ENCODE assay signal across 9 mouse cellular contexts in genomic region chr13:72624847-72625170, GRCm38 (mm10). TPM values are rescaled to one million over a fixed set of nuclear protein-coding genes. Genes with fewer than 3 reads are reported as not detected.
DNase-seq lines count a peak whose midpoint lies in the region; ATAC-seq and TF ChIP-seq lines count a peak whose summit lies in the region.
"Had no signal": no experiment of that assay in that cellular context is flagged by ENCODE, and none has a peak within 500 bp of the region (broad histone marks: within the 10 kb centered on the region; RNA-seq: fewer than 3 reads in every experiment).

No protein-coding gene starts in this region.

- peak overlapping the region; percentile 47 for H3K9ac ChIP-seq in heart, embryonic 16.5 days (ENCODE audit: low read length)
- H3K9ac ChIP-seq in hindbrain, postnatal 0 days (replicated peaks; ENCODE audit: low read length) = peak overlapping the region; percentile 39; the same call in 1 of the 2 replicates
- no peak overlapping the region for H3K9ac ChIP-seq in midbrain, embryonic 12.5 days (replicated peaks)

- WGBS in heart, embryonic 16.5 days = 7% methylated on average over 6 of the region's 6 CpGs
- WGBS in embryonic facial prominence, embryonic 10.5 days = 4% methylated on average over 6 of the region's 6 CpGs
- 8% methylated on average over 6 of the region's 6 CpGs for WGBS in hindbrain, postnatal 0 days
- 4% methylated on average over 6 of the region's 6 CpGs for WGBS in midbrain, embryonic 12.5 days

- H3K4me3 ChIP-seq in heart, embryonic 16.5 days (ENCODE audit: low read length) = peak overlapping the region; percentile 47
- peak overlapping the region; percentile 44 for H3K4me3 ChIP-seq in embryonic facial prominence, embryonic 10.5 days
- peak overlapping the region; percentile 34 for H3K4me3 ChIP-seq in hindbrain, postnatal 0 days (ENCODE audit: low read length)
- peak overlapping the region; percentile 40 for H3K4me3 ChIP-seq in midbrain, embryonic 12.5 days

- TF ChIP-seq CTCF in hindbrain, postnatal 0 days (IDR thresholded peaks at IDR 0.05; ENCODE audit: low read depth) = no peak

- DNase-seq in heart, adult 9 months (ENCODE audit: low spot score in 2 of 2) = no peak
- DNase-seq in embryonic facial prominence, embryonic 10.5 days (ENCODE audit: low spot score) = no peak
- DNase-seq in hindbrain, postnatal 0 days (ENCODE audit: low spot score) = peak; percentile 25
- no peak for DNase-seq in left cerebral cortex, adult 9 months (ENCODE audit: low spot score in 2 of 2)
- no peak for DNase-seq in kidney, postnatal 25 days
- DNase-seq: thymus, adult 18-20 months had no signal

- peaks cover 79% of the 10 kb centered on the region for H3K27me3 ChIP-seq in heart, embryonic 16.5 days (ENCODE audit: control insufficient read depth, insufficient read depth, low read length)
- peaks cover 95% of the 10 kb centered on the region for H3K27me3 ChIP-seq in embryonic facial prominence, embryonic 10.5 days (replicated peaks; ENCODE audit: low read depth, poor library complexity, severe bottlenecking)
- peaks cover 18% of the 10 kb centered on the region for H3K27me3 ChIP-seq in hindbrain, postnatal 0 days (ENCODE audit: insufficient read depth, low read length)
- H3K27me3 ChIP-seq in midbrain, embryonic 12.5 days = peaks cover 79% of the 10 kb centered on the region

- H3K4me1 ChIP-seq in heart, embryonic 16.5 days (ENCODE audit: control insufficient read depth, insufficient read depth, low read length) = no peaks in the 10 kb centered on the region; the same call in 1 of the 2 replicates
- H3K4me1 ChIP-seq in embryonic facial prominence, embryonic 10.5 days = peaks cover 39% of the 10 kb centered on the region
- 0 out of 2 replicates have a peak, but pooled peaks cover 4% of the 10 kb centered on the region for H3K4me1 ChIP-seq in hindbrain, postnatal 0 days (ENCODE audit: insufficient read depth, low read length)
- peaks cover 38% of the 10 kb centered on the region for H3K4me1 ChIP-seq in midbrain, embryonic 12.5 days

- H3K27ac ChIP-seq in heart, embryonic 16.5 days (ENCODE audit: low read length) = no peak overlapping the region
- H3K27ac ChIP-seq in embryonic facial prominence, embryonic 10.5 days (replicated peaks) = no peak overlapping the region
- H3K27ac ChIP-seq in hindbrain, postnatal 0 days = no peak overlapping the region
- H3K27ac ChIP-seq in midbrain, embryonic 12.5 days (replicated peaks) = no peak overlapping the region

- H3K9me3 ChIP-seq in heart, embryonic 16.5 days (replicated peaks; ENCODE audit: control insufficient read depth, low read length) = no peaks in the 10 kb centered on the region
- no peaks in the 10 kb centered on the region for H3K9me3 ChIP-seq in embryonic facial prominence, embryonic 10.5 days
- no peaks in the 10 kb centered on the region for H3K9me3 ChIP-seq in hindbrain, postnatal 0 days (ENCODE audit: low read length)
- no peaks in the 10 kb centered on the region for H3K9me3 ChIP-seq in midbrain, embryonic 12.5 days

- peak overlapping the region; percentile 68 for H3K4me2 ChIP-seq in heart, embryonic 16.5 days (ENCODE audit: low read depth, low read length)
- peak overlapping the region; percentile 68 for H3K4me2 ChIP-seq in hindbrain, postnatal 0 days (ENCODE audit: low read depth, low read length)
- peak overlapping the region; percentile 66 for H3K4me2 ChIP-seq in midbrain, embryonic 12.5 days (replicated peaks)

- ATAC-seq in heart, embryonic 16.5 days (replicated peaks; ENCODE audit: extremely low read depth, insufficient read depth, low FRiP score) = no peak
- no peak for ATAC-seq in hindbrain, postnatal 0 days
- no peak for ATAC-seq in midbrain, embryonic 12.5 days (ENCODE audit: low FRiP score, low read depth)
- no peak for ATAC-seq in frontal cortex, adult (ENCODE audit: low TSS enrichment)

- H3K36me3 ChIP-seq in heart, embryonic 16.5 days (ENCODE audit: control insufficient read depth, insufficient read depth) = no peaks in the 10 kb centered on the region
- H3K36me3 ChIP-seq in embryonic facial prominence, embryonic 10.5 days (replicated peaks) = no peaks in the 10 kb centered on the region
- H3K36me3 ChIP-seq in hindbrain, postnatal 0 days (ENCODE audit: insufficient read depth, low read length) = no peaks in the 10 kb centered on the region
- no peaks in the 10 kb centered on the region for H3K36me3 ChIP-seq in midbrain, embryonic 12.5 days

RNA-seq across cellular contexts. Expression of gene Irx2, which starts 3.8 kb away (rescaled TPM):
- 5.9 and 8.6 TPM in 2 replicates for polyA plus RNA-seq in heart, embryonic 16.5 days (2015; fragmentation: Nextera tagmentation; extraction: Ambion mirVana)
- 4.8 and 8.2 TPM in 2 replicates for polyA plus RNA-seq in embryonic facial prominence, embryonic 10.5 days (2016; fragmentation: Nextera tagmentation; extraction: Ambion mirVana)
- total RNA-seq in hindbrain, postnatal 0 days (2014; rRNA removed) = 46.9 and 48.7 TPM in 2 replicates
- 23.6 and 24.9 TPM in 2 replicates for polyA plus RNA-seq in hindbrain, postnatal 0 days (2015; fragmentation: Nextera tagmentation; extraction: Ambion mirVana)
- polyA plus RNA-seq in midbrain, embryonic 12.5 days (2016; fragmentation: Nextera tagmentation; extraction: Ambion mirVana) = 44.9 and 51.5 TPM in 2 replicates
